Mouse (Mus musculus) thymus, adult 2 months (tissue): ENCODE data around the gene Fndc3b. TPM values are rescaled to one million over a fixed set of nuclear protein-coding genes. Genes with fewer than 3 reads are reported as not detected.

ENCODE experiments used
- DNase-seq: peaks from one replicate; pipeline ENCODE4 v3.0.0; 2021
- H3K27ac ChIP-seq: fragments of 200-500 bp; 2 replicates; pipeline ENCODE4 v1.5.1; 2012; ENCODE audit warnings: low read length, control low read depth; ENCODE audit not compliant: control insufficient read depth, insufficient read depth
- H3K27me3 ChIP-seq: fragments of 200-500 bp; 2 replicates; pipeline ENCODE4 v1.6.1; 2012; ENCODE audit warnings: mild to moderate bottlenecking, low read length, moderate library complexity, mixed read lengths; ENCODE audit not compliant: control insufficient read depth, insufficient read depth
- H3K36me3 ChIP-seq: fragments of 200-500 bp; 2 replicates; pipeline ENCODE4 v1.6.1; 2012; ENCODE audit warnings: mild to moderate bottlenecking, low read length, moderate library complexity; ENCODE audit not compliant: control insufficient read depth, insufficient read depth
- H3K4me1 ChIP-seq: fragments of 200-500 bp; replicated peaks from 2 replicates; pipeline ENCODE4 v1.6.1; 2012; ENCODE audit warnings: low read length; ENCODE audit not compliant: control insufficient read depth, insufficient read depth
- H3K4me3 ChIP-seq: fragments of 200-500 bp; 2 replicates; pipeline ENCODE4 v1.5.1; 2012; ENCODE audit warnings: mild to moderate bottlenecking, low read length, control low read depth, moderate library complexity; ENCODE audit not compliant: control insufficient read depth, insufficient read depth
- CTCF ChIP-seq: fragments of 200-500 bp; IDR thresholded peaks from 2 replicates; pipeline ENCODE4 v1.5.1; 2012; ENCODE audit warnings: mild to moderate bottlenecking, control low read depth, low read length, moderate library complexity, borderline replicate concordance; ENCODE audit not compliant: control insufficient read depth, poor library complexity, insufficient read depth; ENCODE audit errors: extremely low read depth
- POLR2A ChIP-seq: fragments of 200-500 bp; IDR thresholded peaks from 2 replicates; pipeline ENCODE4 v1.6.1; 2012; ENCODE audit warnings: mild to moderate bottlenecking, low read length, control low read depth, moderate library complexity; ENCODE audit not compliant: control insufficient read depth, poor library complexity, insufficient read depth; ENCODE audit errors: extremely low read depth
- WGBS: fragments of 180-500 bp; shearing (Covaris S2); methylation state at CpG from one replicate; pipeline ENCODE4 v1.1.7; 2018; 5-methylcytosine and 5-hydroxymethylcytosine counted together
- polyA plus RNA-seq: library from polyadenylated mRNA; depleted of rRNA; stranded (reverse); fragments of >200 nt; gene quantifications from 2 replicates; pipeline ENCODE4 v1.2.3, GENCODE M21; 2012

Gene Fndc3b
- polyA plus RNA-seq, 1 experiment, result 4.7 TPM

- WGBS, result 94% methylated on average over 2 of the region's 2 CpGs
- no peak overlapping the region for H3K27ac ChIP-seq
- TF ChIP-seq POLR2A (no peak), CTCF (no peak)
- H3K36me3 ChIP-seq, result no peaks in the 10 kb centered on the region
- no peaks in the 10 kb centered on the region for H3K27me3 ChIP-seq
- no peak for DNase-seq
- H3K4me3 ChIP-seq, result no peak overlapping the region
- no peaks in the 10 kb centered on the region for H3K4me1 ChIP-seq
These were observed 149.2 kb downstream of the Fndc3b start for GRCm38 (mm10) chr3:27561921-27562320.

GRCm38 (mm10) chr3:27559316-27559715 is 151.8 kb downstream of the Fndc3b start:
- TF ChIP-seq CTCF (no peak), POLR2A (no peak)
- no peak for DNase-seq
- 90% methylated on average over 4 of the region's 4 CpGs for WGBS
- Histone ChIP-seq H3K4me3 (no peak overlapping the region), H3K36me3 (no peaks in the 10 kb centered on the region), H3K27ac (no peak overlapping the region), H3K4me1 (no peaks in the 10 kb centered on the region), H3K27me3 (no peaks in the 10 kb centered on the region)

DNA sequence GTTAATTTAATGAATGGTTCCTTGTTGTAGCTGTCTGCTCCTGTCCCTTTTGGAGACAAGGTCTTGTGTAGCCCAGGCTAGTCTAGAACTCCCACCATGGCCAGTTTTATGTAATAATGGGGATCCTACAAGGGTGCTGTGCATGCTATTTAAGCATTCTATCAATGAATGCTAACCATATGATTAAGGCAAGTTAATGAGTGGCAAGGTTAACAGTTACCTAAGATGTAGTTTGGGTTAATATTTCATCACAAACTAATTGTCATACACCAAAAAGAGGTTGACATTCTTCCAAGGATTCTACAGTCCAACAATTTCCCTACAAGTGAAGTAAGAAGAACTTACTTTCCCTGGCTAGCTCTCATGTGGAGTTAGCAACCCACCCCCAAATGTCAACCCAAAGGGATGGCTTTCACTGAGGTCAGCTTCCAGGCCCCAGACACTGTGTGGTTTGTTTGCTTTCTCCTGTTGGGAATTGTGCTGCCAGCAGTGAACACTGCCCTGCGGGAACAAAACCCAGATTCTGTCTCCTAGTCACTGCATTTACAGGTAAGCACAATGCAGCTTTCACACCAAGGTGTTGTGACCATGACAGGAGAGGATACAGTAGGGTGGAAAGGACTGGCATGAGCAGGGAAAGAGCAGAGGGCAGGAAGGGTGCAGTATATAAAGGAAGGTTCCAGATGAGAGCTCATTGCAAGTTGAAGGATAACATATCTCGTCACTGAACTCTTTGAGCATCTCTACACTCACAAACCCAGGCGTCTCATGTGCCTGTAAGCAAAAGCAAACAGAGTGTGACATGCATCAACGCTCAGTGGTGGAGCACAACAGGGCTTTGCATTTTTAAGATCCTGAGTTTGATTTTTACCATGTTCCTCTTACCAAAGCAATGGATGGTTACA is 153.8 kb downstream of the Fndc3b start:
- Histone ChIP-seq H3K36me3 (no peaks in the 10 kb centered on the region), H3K27ac (no peak overlapping the region), H3K4me3 (no peak overlapping the region), H3K27me3 (no peaks in the 10 kb centered on the region), H3K4me1 (no peaks in the 10 kb centered on the region)
- DNase-seq, result no peak
- TF ChIP-seq POLR2A, result no peak
- TF ChIP-seq CTCF, result no peak
- 94% methylated on average over 4 of the region's 4 CpGs for WGBS

DNA sequence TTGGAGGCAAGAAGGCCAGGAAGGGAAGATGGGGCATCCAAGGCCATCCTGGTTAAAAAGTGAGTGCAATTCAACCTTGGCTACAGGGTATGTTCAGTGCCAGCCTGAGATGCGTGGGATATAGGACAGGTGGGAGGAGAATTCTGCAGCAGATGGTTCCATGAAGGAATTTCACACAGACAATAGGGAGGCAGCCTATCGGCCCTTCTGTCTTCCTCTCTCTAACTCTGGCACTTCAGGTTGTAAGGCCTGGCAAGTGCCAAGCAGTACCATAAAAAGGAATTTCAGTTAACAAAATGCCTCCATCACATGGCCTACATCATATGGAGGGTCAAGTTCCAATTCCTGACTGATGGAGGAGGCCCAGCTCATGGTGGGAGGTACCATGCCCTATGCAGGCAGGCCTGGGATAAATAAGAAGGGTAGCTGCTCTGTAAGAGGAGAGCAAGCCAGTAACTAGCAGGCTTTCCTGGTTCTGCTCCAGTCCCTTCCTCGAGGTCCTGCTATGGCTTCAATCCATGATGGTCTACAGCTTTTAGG is 155.6 kb downstream of the Fndc3b start:
- WGBS, result 93% methylated on average over 3 of the region's 3 CpGs
- no peak for DNase-seq
- Histone ChIP-seq H3K36me3 (no peaks in the 10 kb centered on the region), H3K27me3 (no peaks in the 10 kb centered on the region), H3K4me3 (no peak overlapping the region), H3K27ac (no peak overlapping the region), H3K4me1 (no peaks in the 10 kb centered on the region)
- TF ChIP-seq POLR2A, result no peak
- no peak for TF ChIP-seq CTCF

DNA sequence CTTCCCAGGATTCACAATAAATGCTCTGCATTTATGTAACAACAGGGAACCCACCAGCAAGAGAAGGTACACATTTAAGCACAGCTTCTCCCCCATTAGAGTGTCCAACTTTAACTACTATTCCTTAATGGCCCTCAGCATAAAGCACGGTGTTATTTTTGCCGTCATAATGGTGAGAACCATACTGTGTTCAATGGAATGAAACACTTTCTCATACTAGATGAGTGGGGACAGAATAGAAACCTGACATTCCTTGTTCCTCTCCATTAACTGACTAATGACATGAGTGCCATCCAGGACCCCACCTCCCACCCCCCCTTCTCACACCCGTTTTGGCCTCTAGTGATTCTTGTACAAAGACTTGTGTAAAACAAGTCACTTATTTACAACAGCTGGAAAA is 156.8 kb downstream of the Fndc3b start:
- Histone ChIP-seq H3K4me3 (no peak overlapping the region), H3K27me3 (no peaks in the 10 kb centered on the region), H3K36me3 (no peaks in the 10 kb centered on the region), H3K27ac (no peak overlapping the region), H3K4me1 (no peaks in the 10 kb centered on the region)
- WGBS, result 93% methylated on average over 3 of the region's 3 CpGs
- no peak for DNase-seq
- no peak for TF ChIP-seq CTCF
- no peak for TF ChIP-seq POLR2A

DNA sequence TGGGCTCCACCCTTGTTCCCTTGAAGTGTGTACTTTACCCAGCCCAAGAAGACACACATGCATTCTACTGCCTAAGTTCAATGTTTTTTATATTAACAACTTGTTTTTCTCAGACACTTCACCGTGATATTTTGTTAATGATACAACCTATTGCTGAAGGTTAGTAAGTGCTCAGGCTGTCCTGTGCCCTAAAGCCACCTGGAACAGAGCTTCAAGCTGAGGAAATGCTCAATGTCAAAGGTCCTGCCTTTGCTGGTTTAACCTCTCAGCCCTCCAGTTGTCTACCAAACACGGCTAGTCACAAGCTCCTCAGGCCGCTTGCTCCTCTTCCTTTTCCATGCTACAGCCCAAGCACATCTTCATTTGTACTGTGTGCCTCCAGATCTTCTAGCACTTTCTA is 157.3 kb downstream of the Fndc3b start:
- Histone ChIP-seq H3K4me3 (no peak overlapping the region), H3K36me3 (no peaks in the 10 kb centered on the region), H3K4me1 (no peaks in the 10 kb centered on the region), H3K27ac (no peak overlapping the region), H3K27me3 (no peaks in the 10 kb centered on the region)
- TF ChIP-seq POLR2A (no peak), CTCF (no peak)
- no peak for DNase-seq
- whole genome bisulfite sequencing, result 96% methylated on average over 3 of the region's 3 CpGs
